Mouse (Mus musculus) large intestine, adult 2 months (tissue): ENCODE data around the gene Olfr90. TPM values are rescaled to one million over a fixed set of nuclear protein-coding genes. Genes with fewer than 3 reads are reported as not detected.

ENCODE experiments used
- polyA plus RNA-seq: library from polyadenylated mRNA; depleted of rRNA; stranded (reverse); fragments of >200 nt; gene quantifications from 2 replicates; pipeline ENCODE4 v1.2.3, GENCODE M21; 2012; rRNA removed

Gene Olfr90
- polyA plus RNA-seq, 1 experiment = not detected

Other genes starting within 250 kb of the Olfr90 start
- 49.0 and 59.4 TPM in 2 replicates for gene Trim15, start 221.3 kb downstream of the Olfr90 start, polyA plus RNA-seq
- gene Trim10, start 218.9 kb downstream of the Olfr90 start, polyA plus RNA-seq = 0.12 and 0.24 TPM in 2 replicates
- gene Trim40, start 198.4 kb downstream of the Olfr90 start, polyA plus RNA-seq = 65.2 and 73.9 TPM in 2 replicates
- gene Trim31, start 190.4 kb downstream of the Olfr90 start, polyA plus RNA-seq = 45.9 and 70.6 TPM in 2 replicates
- gene Rnf39, start 145.6 kb downstream of the Olfr90 start, polyA plus RNA-seq = 4.7 and 4.8 TPM in 2 replicates
- gene Ppp1r11, start 136.8 kb downstream of the Olfr90 start, polyA plus RNA-seq = 46.0 and 54.1 TPM in 2 replicates
- gene Znrd1, start 129.9 kb downstream of the Olfr90 start, polyA plus RNA-seq = 36.9 and 49.6 TPM in 2 replicates
- gene Znrd1as, start 129.9 kb downstream of the Olfr90 start, polyA plus RNA-seq = 1.2 and 2.2 TPM in 2 replicates
- not detected in 2 replicates for gene 2410137M14Rik, start 107.3 kb downstream of the Olfr90 start, polyA plus RNA-seq
- gene H2-M5, start 99.0 kb downstream of the Olfr90 start, polyA plus RNA-seq = 0.14 TPM in 1 of 2 replicates, not detected in the other
- gene Zfp57, start 87.3 kb downstream of the Olfr90 start, polyA plus RNA-seq = 1.4 and 2.6 TPM in 2 replicates
- gene Mog, start 65.1 kb downstream of the Olfr90 start, polyA plus RNA-seq = not detected in 2 replicates
- gene Gabbr1, start 42.5 kb downstream of the Olfr90 start, polyA plus RNA-seq = 8.1 and 11.3 TPM in 2 replicates
- not detected in 2 replicates for gene Olfr91, start 9.8 kb upstream of the Olfr90 start, polyA plus RNA-seq
- not detected in 2 replicates for gene Olfr92, start 31.6 kb upstream of the Olfr90 start, polyA plus RNA-seq
- gene Olfr93, start 73.0 kb upstream of the Olfr90 start, polyA plus RNA-seq = not detected in 2 replicates
- 12.6 and 18.4 TPM in 2 replicates for gene Ubd, start 105.4 kb upstream of the Olfr90 start, polyA plus RNA-seq
- gene Olfr94, start 112.5 kb upstream of the Olfr90 start, polyA plus RNA-seq = not detected in 2 replicates
- not detected in 2 replicates for gene Olfr95, start 124.6 kb upstream of the Olfr90 start, polyA plus RNA-seq
- not detected in 2 replicates for gene Olfr96, start 131.6 kb upstream of the Olfr90 start, polyA plus RNA-seq
- gene Olfr97, start 148.8 kb upstream of the Olfr90 start, polyA plus RNA-seq = not detected in 2 replicates
- not detected in 2 replicates for gene Olfr98, start 175.2 kb upstream of the Olfr90 start, polyA plus RNA-seq
- 9.6 and 9.8 TPM in 2 replicates for gene H2-M3, start 181.7 kb upstream of the Olfr90 start, polyA plus RNA-seq
- not detected in 2 replicates for gene Olfr99, start 195.0 kb upstream of the Olfr90 start, polyA plus RNA-seq
- gene Olfr101, start 215.8 kb upstream of the Olfr90 start, polyA plus RNA-seq = not detected in 2 replicates
- not detected in 2 replicates for gene Olfr102, start 228.6 kb upstream of the Olfr90 start, polyA plus RNA-seq